Mouse (Mus musculus): ENCODE results near the gene Gm8024. TPM values are rescaled to one million over a fixed set of nuclear protein-coding genes. Genes with fewer than 3 reads are reported as not detected.
"Not testable (repeated sequence)": the region's sequence is repeated elsewhere in the genome, so short reads cannot be mapped to it uniquely, and the experiment has no call there.

The Gm8024 gene
- not detected in 2 replicates for polyA plus RNA-seq (2015; fragmentation: Nextera tagmentation; extraction: Ambion mirVana)

DNA sequence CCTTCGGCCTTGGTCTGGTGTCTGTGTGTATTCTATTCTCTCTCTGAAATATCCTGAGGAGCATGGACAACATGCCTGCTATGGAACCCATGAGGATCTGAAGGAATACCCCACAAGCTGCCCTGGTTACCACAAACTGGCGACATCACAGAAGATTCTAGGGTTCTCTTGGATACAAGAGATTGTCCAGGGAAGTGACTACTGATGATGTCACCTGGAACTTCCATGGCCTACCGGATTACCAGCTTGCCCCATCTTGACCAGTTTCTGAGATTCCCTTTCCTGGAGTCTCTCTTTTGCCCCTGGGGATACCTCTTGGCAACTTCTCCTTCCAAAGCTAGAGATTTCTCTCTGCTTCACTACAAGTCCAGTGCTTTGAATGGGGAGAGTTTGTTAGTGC is at the start of gene Gm8024:
Gm8024 (minus strand) TSS at position 101 of the 400 bp plus-strand sequence.
- not testable (repeated sequence) for H3K4me1 ChIP-seq; H3K36me3 ChIP-seq (replicated peaks); H3K9ac ChIP-seq; H3K27ac ChIP-seq; H3K4me3 ChIP-seq; H3K4me2 ChIP-seq; ATAC-seq (replicated peaks); H3K27me3 ChIP-seq (replicated peaks); H3K9me3 ChIP-seq
- 90% methylated on average over 1 of the region's 3 CpGs for WGBS

DNA sequence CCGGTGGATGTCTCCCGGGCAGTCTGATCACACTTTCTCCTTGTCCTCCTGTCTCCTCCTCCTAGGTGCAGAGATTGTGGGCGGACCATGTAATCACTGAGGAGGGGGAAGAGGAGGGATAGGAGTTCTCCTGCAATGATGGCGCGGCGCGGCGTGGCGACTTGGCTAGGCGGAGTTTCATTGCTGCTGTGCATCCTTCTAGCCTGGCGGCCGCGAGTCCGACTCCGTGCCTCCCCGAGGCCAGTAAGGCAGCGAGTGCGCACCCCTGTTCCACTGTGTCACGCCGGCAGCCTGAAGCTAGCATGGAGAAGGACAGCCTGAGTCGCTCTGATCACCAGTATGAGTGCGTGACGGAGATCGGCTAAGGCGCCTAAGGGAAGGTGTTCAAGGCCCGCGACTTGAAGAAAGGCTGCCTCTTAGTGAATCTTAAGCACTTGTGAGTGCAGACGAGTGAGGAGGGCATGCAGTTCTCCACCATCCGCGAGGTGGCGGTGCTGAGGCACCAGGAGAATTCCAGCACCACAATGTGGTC is 19.2 kb upstream of the Gm8024 start:
- H3K27me3 ChIP-seq (replicated peaks); H3K9ac ChIP-seq; H3K27ac ChIP-seq; H3K4me1 ChIP-seq; H3K4me3 ChIP-seq; H3K4me2 ChIP-seq; H3K36me3 ChIP-seq (replicated peaks); H3K9me3 ChIP-seq: not testable (repeated sequence)
- WGBS, result 18% methylated on average over 28 of the region's 31 CpGs
- peak; percentile 92 for ATAC-seq (replicated peaks)

DNA sequence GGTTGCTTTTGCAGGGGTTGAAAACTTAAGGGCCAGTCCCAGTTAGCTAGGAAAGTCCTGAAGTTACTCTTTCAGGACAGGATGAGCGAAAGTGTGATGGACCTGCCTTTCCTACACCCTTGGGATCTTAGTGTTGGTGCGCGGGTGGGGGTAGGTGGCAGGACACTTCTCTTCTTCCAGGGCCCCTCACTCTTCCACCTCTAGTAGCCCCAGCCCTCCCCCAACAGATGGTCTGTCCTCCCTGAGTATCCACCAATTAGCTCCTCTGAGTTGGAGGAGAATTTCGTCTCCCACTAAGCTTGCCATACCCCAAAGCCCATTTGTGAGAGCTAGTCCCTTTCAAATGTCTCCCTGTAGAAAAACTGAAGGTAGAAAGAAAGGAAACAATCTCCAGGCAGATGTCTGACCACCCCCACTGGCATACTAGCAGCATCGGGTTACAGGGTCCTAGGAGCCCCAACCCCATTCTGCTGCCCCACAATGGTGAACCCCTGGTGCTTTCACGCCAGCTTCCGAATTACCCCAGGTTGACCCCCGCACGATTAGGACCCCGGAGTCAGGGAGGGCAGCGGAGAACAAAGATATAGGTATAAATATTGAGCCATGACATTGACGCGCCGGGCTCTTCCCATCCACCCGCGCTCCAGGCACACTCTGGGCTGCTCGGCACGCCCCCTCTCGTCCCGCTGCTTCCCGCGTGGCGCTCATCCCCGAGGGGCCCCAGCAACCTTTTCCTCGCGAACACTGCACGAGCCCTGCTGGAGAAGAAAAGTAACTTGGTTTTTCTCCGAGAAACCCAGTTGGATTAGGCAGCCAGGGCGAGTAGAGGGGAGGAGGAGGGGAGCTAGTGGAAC is 18.5 kb upstream of the Gm8024 start:
- H3K9ac ChIP-seq; H3K4me2 ChIP-seq; H3K27ac ChIP-seq; H3K36me3 ChIP-seq (replicated peaks); H3K27me3 ChIP-seq (replicated peaks); H3K4me1 ChIP-seq; H3K4me3 ChIP-seq; H3K9me3 ChIP-seq: not testable (repeated sequence)
- peak; percentile 93 for ATAC-seq (replicated peaks)
- WGBS, result 28% methylated on average over 24 of the region's 29 CpGs

DNA sequence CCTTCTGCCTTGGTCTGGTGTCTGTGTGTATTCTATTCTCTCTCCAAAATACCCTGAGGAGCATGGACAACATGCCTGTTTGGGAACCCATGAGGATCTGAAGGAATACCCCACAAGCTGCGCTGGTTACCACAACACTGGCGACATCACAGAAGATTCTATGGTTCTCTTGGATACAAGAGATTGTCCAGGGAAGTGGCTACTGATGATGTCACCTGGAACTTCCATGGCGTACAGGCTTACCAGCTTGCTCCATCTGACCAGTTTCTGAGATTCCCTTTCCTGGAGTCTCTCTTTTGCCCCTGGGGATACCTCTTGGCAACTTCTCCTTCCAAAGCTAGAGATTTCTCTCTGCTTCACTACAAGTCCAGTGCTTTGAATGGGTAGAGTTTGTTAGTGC is 21.8 kb downstream of the Gm8024 start, which contains the start of gene Gm8020:
Gm8020 (minus strand) TSS at position 101 of the 400 bp plus-strand sequence.
- not testable (repeated sequence) for H3K4me2 ChIP-seq; H3K27ac ChIP-seq; H3K4me1 ChIP-seq; H3K9ac ChIP-seq; H3K36me3 ChIP-seq (replicated peaks); H3K9me3 ChIP-seq; H3K4me3 ChIP-seq; ATAC-seq (replicated peaks); H3K27me3 ChIP-seq (replicated peaks)
- 80% methylated on average over 2 of the region's 3 CpGs for WGBS

Other genes with a start within 250 kb of the Gm8024 start
- gene Gm9611, start 226.9 kb downstream of the Gm8024 start, polyA plus RNA-seq (2015; fragmentation: Nextera tagmentation; extraction: Ambion mirVana), result not detected in 2 replicates
- gene Gm7995, start 214.1 kb downstream of the Gm8024 start, polyA plus RNA-seq (2015; fragmentation: Nextera tagmentation; extraction: Ambion mirVana), result not detected in 2 replicates
- not detected in 2 replicates for gene Gm8005, start 84.6 kb downstream of the Gm8024 start, polyA plus RNA-seq (2015; fragmentation: Nextera tagmentation; extraction: Ambion mirVana)
- not detected in 2 replicates for gene Gm8011, start 60.4 kb downstream of the Gm8024 start, polyA plus RNA-seq (2015; fragmentation: Nextera tagmentation; extraction: Ambion mirVana)
- gene Gm8020, start 21.9 kb downstream of the Gm8024 start, polyA plus RNA-seq (2015; fragmentation: Nextera tagmentation; extraction: Ambion mirVana), result not detected in 2 replicates
- gene Gm17124, start 75.6 kb upstream of the Gm8024 start, polyA plus RNA-seq (2015; fragmentation: Nextera tagmentation; extraction: Ambion mirVana), result not detected in 2 replicates
- not detected in 2 replicates for gene Gm3633, start 117.6 kb upstream of the Gm8024 start, polyA plus RNA-seq (2015; fragmentation: Nextera tagmentation; extraction: Ambion mirVana)
- not detected in 2 replicates for gene Gm10378, start 131.7 kb upstream of the Gm8024 start, polyA plus RNA-seq (2015; fragmentation: Nextera tagmentation; extraction: Ambion mirVana)
- not detected in 2 replicates for gene Gm3015, start 244.5 kb upstream of the Gm8024 start, polyA plus RNA-seq (2015; fragmentation: Nextera tagmentation; extraction: Ambion mirVana)